Mouse (Mus musculus) MEL (cell line): ENCODE results near the gene Hs6st3. TPM values are rescaled to one million over a fixed set of nuclear protein-coding genes. Genes with fewer than 3 reads are reported as not detected.

Experiments used
- DNase-seq: peaks from one replicate; pipeline ENCODE4 v3.0.0; 2011; ENCODE audit warnings: low read depth, low spot score
- H3K27ac ChIP-seq: 2 replicates; pipeline ENCODE4 v1.5.1; 2012; ENCODE audit warnings: low read depth, mild to moderate bottlenecking, control low read depth, low read length, moderate library complexity; ENCODE audit not compliant: control insufficient read depth
- H3K27me3 ChIP-seq, 2 experiments: fragments of 150-350 bp in 1 of 2; sonication (generic) in 1 of 2; 2 replicates each; pipeline ENCODE4 v1.6.1; 2012; ENCODE audit warnings: low read length in 2 of 2, mild to moderate bottlenecking in 2 of 2, improper control_type of control experiment in 1 of 2, moderate library complexity in 1 of 2; ENCODE audit not compliant: insufficient read depth in 2 of 2, control insufficient read depth in 1 of 2
- H3K36me3 ChIP-seq, 2 experiments: 2 replicates each; pipeline ENCODE4 v1.6.1; 2012 to 2014; ENCODE audit warnings: low read length in 2 of 2, improper control_type of control experiment in 1 of 2, inconsistent platforms in 1 of 2, mild to moderate bottlenecking in 1 of 2; ENCODE audit not compliant: insufficient read depth in 2 of 2, control insufficient read depth in 1 of 2
- H3K4me1 ChIP-seq, 2 experiments: fragments of 150-350 bp in 1 of 2; sonication (generic) in 1 of 2; 2 replicates each; pipeline ENCODE4 v1.6.1; 2012; ENCODE audit warnings: low read length in 2 of 2, improper control_type of control experiment in 1 of 2, mild to moderate bottlenecking in 1 of 2; ENCODE audit not compliant: insufficient read depth in 2 of 2, control insufficient read depth in 1 of 2
- H3K4me3 ChIP-seq, 2 experiments: fragments of 150-350 bp in 1 of 2; sonication (generic) in 1 of 2; 2 replicates each; pipeline ENCODE4 v1.5.1; 2012; ENCODE audit warnings: low read depth in 2 of 2, low read length in 2 of 2, mild to moderate bottlenecking in 2 of 2, moderate library complexity in 2 of 2, control low read depth in 1 of 2, improper control_type of control experiment in 1 of 2; ENCODE audit not compliant: control insufficient read depth in 1 of 2, insufficient read depth in 1 of 2
- H3K79me2 ChIP-seq: 2 replicates; pipeline ENCODE4 v1.6.1; 2012; ENCODE audit warnings: mild to moderate bottlenecking, low read length, moderate library complexity; ENCODE audit not compliant: control insufficient read depth, poor library complexity, insufficient read depth
- H3K9ac ChIP-seq: 2 replicates; pipeline ENCODE4 v1.6.1; 2012; ENCODE audit warnings: low read depth, mild to moderate bottlenecking, control low read depth, low read length, moderate library complexity; ENCODE audit not compliant: control insufficient read depth, poor library complexity, severe bottlenecking
- H3K9me3 ChIP-seq: fragments of 150-350 bp; sonication (generic); replicated peaks from 2 replicates; pipeline ENCODE4 v1.6.1; 2012; ENCODE audit warnings: mild to moderate bottlenecking, low read length, improper control_type of control experiment, moderate library complexity; ENCODE audit not compliant: insufficient read depth
- BHLHE40 ChIP-seq: IDR thresholded peaks from 2 replicates; pipeline ENCODE4 v1.6.1; 2012; ENCODE audit warnings: low read depth, mild to moderate bottlenecking, inconsistent platforms, low read length, improper control_type of control experiment, borderline replicate concordance
- CTCF ChIP-seq, 3 experiments: IDR thresholded peaks in 2 of 3; conservative IDR thresholded peaks in 1 of 3; 2 replicates each; pipeline ENCODE4 v1.5.1; 2011 to 2012; ENCODE audit warnings: low read length in 3 of 3, low read depth in 2 of 3, mild to moderate bottlenecking in 2 of 3, improper control_type of control experiment in 1 of 3, inconsistent platforms in 1 of 3, mixed read lengths in 1 of 3, moderate library complexity in 1 of 3; ENCODE audit not compliant: control insufficient read depth in 1 of 3, insufficient read depth in 1 of 3, poor library complexity in 1 of 3, severe bottlenecking in 1 of 3
- ELF1 ChIP-seq: IDR thresholded peaks from 2 replicates; pipeline ENCODE4 v1.6.1; 2014; ENCODE audit warnings: low read depth, mild to moderate bottlenecking, inconsistent platforms, low read length, improper control_type of control experiment, moderate library complexity
- EP300 ChIP-seq, 2 experiments: IDR thresholded peaks; 2 replicates each; pipeline ENCODE4 v1.6.1; 2011; ENCODE audit warnings: improper control_type of control experiment in 2 of 2, low read length in 2 of 2, low read depth in 1 of 2, mild to moderate bottlenecking in 1 of 2
- ETS1 ChIP-seq: IDR thresholded peaks from 2 replicates; pipeline ENCODE4 v1.6.1; 2012; ENCODE audit warnings: low read depth, mild to moderate bottlenecking, inconsistent platforms, low read length, improper control_type of control experiment, moderate library complexity
- GABPA ChIP-seq: IDR thresholded peaks from 2 replicates; pipeline ENCODE4 v1.6.1; 2012; ENCODE audit warnings: low read depth, mild to moderate bottlenecking, inconsistent platforms, low read length, improper control_type of control experiment, moderate library complexity
- HCFC1 ChIP-seq: IDR thresholded peaks from 2 replicates; pipeline ENCODE4 v1.6.1; 2012; ENCODE audit warnings: low read depth, mild to moderate bottlenecking, inconsistent platforms, low read length, improper control_type of control experiment, moderate library complexity
- MAX ChIP-seq: IDR thresholded peaks from 2 replicates; pipeline ENCODE4 v1.6.1; 2011; ENCODE audit warnings: low read length, improper control_type of control experiment
- MXI1 ChIP-seq: IDR thresholded peaks from 2 replicates; pipeline ENCODE4 v1.6.1; 2011; ENCODE audit warnings: mild to moderate bottlenecking, low read depth, low read length, improper control_type of control experiment
- MYB ChIP-seq: IDR thresholded peaks from 2 replicates; pipeline ENCODE4 v1.6.1; 2011; ENCODE audit warnings: mild to moderate bottlenecking, low read depth, low read length, improper control_type of control experiment
- MYC ChIP-seq: IDR thresholded peaks from 2 replicates; pipeline ENCODE4 v1.6.1; 2011; ENCODE audit warnings: low read depth, mild to moderate bottlenecking, low read length, improper control_type of control experiment, moderate library complexity
- NRF1 ChIP-seq: IDR thresholded peaks from 2 replicates; pipeline ENCODE4 v1.6.1; 2014; ENCODE audit warnings: low read depth, mild to moderate bottlenecking, inconsistent platforms, low read length, improper control_type of control experiment, moderate library complexity; ENCODE audit not compliant: poor library complexity, insufficient read depth, severe bottlenecking
- POLR2A ChIP-seq, 2 experiments: IDR thresholded peaks; 2 replicates each; pipeline ENCODE4 v1.6.1; 2011 to 2012; ENCODE audit warnings: low read length in 2 of 2, mild to moderate bottlenecking in 2 of 2, control low read depth in 1 of 2, improper control_type of control experiment in 1 of 2, low read depth in 1 of 2, moderate library complexity in 1 of 2; ENCODE audit not compliant: control insufficient read depth in 1 of 2, insufficient read depth in 1 of 2, poor library complexity in 1 of 2
- POLR2AphosphoS2 ChIP-seq: IDR thresholded peaks from 2 replicates; pipeline ENCODE4 v1.6.1; 2011; ENCODE audit warnings: low read length, improper control_type of control experiment
- POLR2AphosphoS5 ChIP-seq: IDR thresholded peaks from 2 replicates; pipeline ENCODE4 v1.6.1; 2012; ENCODE audit warnings: low read depth, borderline replicate concordance, mild to moderate bottlenecking, inconsistent platforms, low read length, moderate library complexity, mixed read lengths
- RAD21 ChIP-seq: IDR thresholded peaks from 2 replicates; pipeline ENCODE4 v1.6.1; 2011; ENCODE audit warnings: mild to moderate bottlenecking, low read depth, low read length, improper control_type of control experiment
- SIN3A ChIP-seq: IDR thresholded peaks from 2 replicates; pipeline ENCODE4 v1.6.1; 2012; ENCODE audit warnings: low read length, improper control_type of control experiment, inconsistent platforms
- TAL1 ChIP-seq: IDR thresholded peaks from 2 replicates; pipeline ENCODE4 v1.6.1; 2012; ENCODE audit warnings: mild to moderate bottlenecking, inconsistent platforms, low read length, moderate library complexity, mixed read lengths
- TCF12 ChIP-seq: IDR thresholded peaks from 2 replicates; pipeline ENCODE4 v1.6.1; 2014; ENCODE audit warnings: low read depth, mild to moderate bottlenecking, inconsistent platforms, low read length, improper control_type of control experiment, moderate library complexity
- USF1 ChIP-seq: IDR thresholded peaks from 2 replicates; pipeline ENCODE4 v1.6.1; 2014; ENCODE audit warnings: low read depth, mild to moderate bottlenecking, inconsistent platforms, low read length, improper control_type of control experiment, moderate library complexity
- ZC3H11A ChIP-seq: IDR thresholded peaks from 2 replicates; pipeline ENCODE4 v1.6.1; 2012; ENCODE audit warnings: low read depth, mild to moderate bottlenecking, inconsistent platforms, low read length, improper control_type of control experiment
- ZKSCAN1 ChIP-seq: IDR thresholded peaks from 2 replicates; pipeline ENCODE4 v1.6.1; 2012; ENCODE audit warnings: low read depth, mild to moderate bottlenecking, inconsistent platforms, low read length, improper control_type of control experiment, moderate library complexity
- ZMIZ1 ChIP-seq: IDR thresholded peaks from 2 replicates; pipeline ENCODE4 v1.6.1; 2012; ENCODE audit warnings: low read depth, mild to moderate bottlenecking, inconsistent platforms, low read length, improper control_type of control experiment, moderate library complexity
- polyA plus RNA-seq, 2 experiments: library from polyadenylated mRNA; stranded (reverse) in 1 of 2; unstranded in 1 of 2; fragments of >175 nt in 1 of 2; fragments of >200 nt in 1 of 2; gene quantifications; 2 replicates each; pipeline versions ENCODE4 v1.2.1 to v1.2.4; 2012; ENCODE audit warnings: low replicate concordance in 2 of 2, low read depth in 1 of 2; ENCODE audit not compliant: insufficient read length in 2 of 2, insufficient read depth in 1 of 2, missing spikeins in 1 of 2
- total RNA-seq: library from RNA; depleted of rRNA; stranded (reverse); fragments of 300-350 nt; gene quantifications from 2 replicates; pipeline ENCODE4 v1.2.3, GENCODE M21; 2012

Hs6st3 gene
- total and polyA plus RNA-seq, 3 experiments: not detected

DNA sequence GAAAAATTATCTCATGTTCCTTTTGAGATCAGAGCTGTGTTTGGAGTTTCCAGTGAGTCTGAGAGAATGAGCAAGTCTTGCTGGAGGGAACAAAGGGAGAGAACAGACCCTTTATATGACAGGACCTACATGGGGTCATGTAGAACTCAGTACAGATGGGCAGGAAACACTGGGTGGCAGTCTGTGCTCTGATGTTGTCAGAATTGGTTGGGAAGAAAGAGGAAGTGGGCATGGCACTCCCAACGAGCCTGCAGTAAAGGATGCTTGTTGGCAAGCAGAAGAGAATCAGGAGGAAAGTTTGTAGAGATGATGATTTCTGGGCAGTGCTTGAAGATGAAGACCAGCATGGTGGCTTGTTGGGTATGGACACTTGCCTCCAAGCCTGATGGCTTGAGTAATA is 151.5 kb downstream of the Hs6st3 start:
- no peak for DNase-seq
- H3K36me3 ChIP-seq: no peaks in the 10 kb centered on the region
- no peak overlapping the region for H3K4me3 ChIP-seq
- no peak overlapping the region for H3K27ac ChIP-seq
- H3K4me1 ChIP-seq: no peaks in the 10 kb centered on the region
- TF ChIP-seq ZC3H11A: no peak
- TF ChIP-seq BHLHE40: no peak
- TF ChIP-seq RAD21: peak; percentile 11
- no peak for TF ChIP-seq MYC
- TF ChIP-seq SIN3A: no peak
- TF ChIP-seq, all 39 proteins: peak for 1
- Histone ChIP-seq H3K27me3 (no peaks in the 10 kb centered on the region), H3K9ac (no peak overlapping the region), H3K9me3 (no peaks in the 10 kb centered on the region), H3K79me2 (no peaks in the 10 kb centered on the region)

DNA sequence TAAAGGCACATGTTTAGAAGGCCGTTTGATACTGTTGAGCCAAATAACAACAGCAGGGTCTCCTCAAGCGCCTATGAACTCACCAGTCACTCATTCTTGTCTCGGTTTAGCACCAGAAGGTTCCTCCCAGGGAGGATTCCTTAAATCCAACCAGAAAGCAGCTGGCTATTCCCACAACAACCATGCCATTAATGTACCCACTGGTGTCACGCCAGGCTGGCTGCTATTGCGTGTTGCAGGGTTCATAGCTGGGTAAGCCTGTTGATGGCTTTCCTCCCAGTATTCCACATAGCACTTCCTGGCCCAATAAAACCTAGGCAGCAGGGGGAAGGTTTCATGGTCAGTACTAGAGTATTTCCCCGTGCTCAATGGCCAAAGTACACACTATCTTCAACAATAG is 155.9 kb downstream of the Hs6st3 start:
- Histone ChIP-seq H3K4me3 (no peak overlapping the region), H3K36me3 (no peaks in the 10 kb centered on the region), H3K27ac (no peak overlapping the region)

DNA sequence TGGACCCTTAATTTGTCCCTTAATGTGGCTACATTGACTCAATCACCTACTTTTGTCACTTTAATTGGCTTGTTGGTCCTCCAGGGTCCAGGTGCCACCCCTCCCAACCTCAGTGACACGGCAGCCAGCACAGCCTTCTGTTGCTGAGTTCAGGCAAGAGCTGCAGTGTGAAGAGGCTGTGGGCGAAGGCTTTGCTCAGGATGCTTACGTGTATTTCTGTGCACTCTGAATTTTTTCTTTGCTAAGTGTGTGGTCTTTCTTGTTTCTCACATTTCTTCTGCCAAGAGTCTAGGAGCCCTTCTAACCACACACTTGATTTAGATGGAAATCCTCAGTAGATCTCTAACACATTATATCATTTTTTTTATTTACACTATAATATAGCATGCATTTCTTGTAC is 168.3 kb downstream of the Hs6st3 start:
- Histone ChIP-seq H3K4me3 (no peak overlapping the region), H3K9ac (no peak overlapping the region), H3K4me1 (no peaks in the 10 kb centered on the region), H3K9me3 (no peaks in the 10 kb centered on the region), H3K27me3 (no peaks in the 10 kb centered on the region), H3K36me3 (no peaks in the 10 kb centered on the region), H3K27ac (no peak overlapping the region), H3K79me2 (no peaks in the 10 kb centered on the region)
- no peak for DNase-seq
- TF ChIP-seq ZC3H11A: no peak
- TF ChIP-seq USF1: no peak
- TF ChIP-seq SIN3A: no peak
- TF ChIP-seq MYB: no peak
- no peak for TF ChIP-seq POLR2AphosphoS5
- no peak for TF ChIP-seq BHLHE40
- no peak for TF ChIP-seq MXI1
- no peak for TF ChIP-seq CTCF (IDR thresholded peaks at IDR 0.05 in 2 of 3, conservative IDR thresholded peaks at IDR 0.05 in 1 of 3; ENCODE audit: control insufficient read depth in 1 of 3, insufficient read depth in 1 of 3, low read depth in 2 of 3, low read length in 3 of 3, poor library complexity in 1 of 3, severe bottlenecking in 1 of 3)
- no peak for TF ChIP-seq POLR2A (IDR thresholded peaks at IDR 0.05; ENCODE audit: control insufficient read depth in 1 of 2, insufficient read depth in 1 of 2, low read depth in 1 of 2, low read length in 2 of 2, poor library complexity in 1 of 2)
- no peak for TF ChIP-seq HCFC1
- TF ChIP-seq ELF1: no peak
- no peak for TF ChIP-seq TAL1
- TF ChIP-seq NRF1: no peak
- TF ChIP-seq GABPA: no peak

More for the DNA sequence above, 155.9 kb downstream of the Hs6st3 start:
- TF ChIP-seq POLR2AphosphoS5 (no peak), USF1 (no peak), TCF12 (no peak), ETS1 (no peak), NRF1 (no peak), ZMIZ1 (no peak), MAX (no peak), EP300 (IDR thresholded peaks at IDR 0.05; ENCODE audit: low read depth in 1 of 2, low read length in 2 of 2) (no peak), ZKSCAN1 (no peak), POLR2AphosphoS2 (no peak)
- H3K27me3 ChIP-seq: no peaks in the 10 kb centered on the region
- no peaks in the 10 kb centered on the region for H3K4me1 ChIP-seq
- H3K9me3 ChIP-seq: no peaks in the 10 kb centered on the region
- DNase-seq: no peak
- H3K9ac ChIP-seq: no peak overlapping the region
- H3K79me2 ChIP-seq: no peaks in the 10 kb centered on the region
